Mouse (Mus musculus) embryonic facial prominence, embryonic 12.5 days (tissue): ENCODE measurements around the gene Fam166a. TPM values are rescaled to one million over a fixed set of nuclear protein-coding genes. Genes with fewer than 3 reads are reported as not detected.

Experiments used
- ATAC-seq: fragments of 200-750 bp; cut with Nextera tagmentation; 2 replicates; pipeline ENCODE4 v1.8.0; 2017; ENCODE audit not compliant: insufficient number of reproducible peaks, insufficient read depth, low FRiP score, low TSS enrichment
- H3K27ac ChIP-seq: fragments of 300-500 bp; sonication (generic); 2 replicates; pipeline ENCODE4 v1.5.1; 2016; ENCODE audit warnings: mild to moderate bottlenecking
- H3K27me3 ChIP-seq: fragments of 300-500 bp; sonication (generic); 2 replicates; pipeline ENCODE4 v1.6.1; 2016; ENCODE audit warnings: mild to moderate bottlenecking, moderate library complexity
- H3K36me3 ChIP-seq: fragments of 300-500 bp; sonication (generic); 2 replicates; pipeline ENCODE4 v1.6.1; 2016; ENCODE audit warnings: mild to moderate bottlenecking
- H3K4me1 ChIP-seq: fragments of 300-500 bp; sonication (generic); 2 replicates; pipeline ENCODE4 v1.6.1; 2016
- H3K4me2 ChIP-seq: fragments of 300-500 bp; sonication (generic); replicated peaks from 2 replicates; pipeline ENCODE4 v1.6.1; 2016; ENCODE audit warnings: mild to moderate bottlenecking, moderate library complexity
- H3K4me3 ChIP-seq: fragments of 300-500 bp; sonication (generic); 2 replicates; pipeline ENCODE4 v1.5.1; 2016; ENCODE audit warnings: mild to moderate bottlenecking
- H3K9ac ChIP-seq: fragments of 300-500 bp; sonication (generic); 2 replicates; pipeline ENCODE4 v1.6.1; 2016; ENCODE audit warnings: mild to moderate bottlenecking, moderate library complexity
- H3K9me3 ChIP-seq: fragments of 300-500 bp; sonication (generic); 2 replicates; pipeline ENCODE4 v1.6.1; 2016; ENCODE audit warnings: mild to moderate bottlenecking, moderate library complexity
- WGBS: fragments of 180-500 bp; shearing (Covaris S2); methylation state at CpG from one replicate; pipeline ENCODE4 v1.1.7; 2016; 5-methylcytosine and 5-hydroxymethylcytosine counted together
- polyA plus RNA-seq: library from polyadenylated mRNA; unstranded; fragments of >200 nt; fragmentation: Nextera tagmentation; extraction: Ambion mirVana; gene quantifications from 2 replicates; pipeline ENCODE4 v1.2.1, GENCODE M21; 2016

Gene Fam166a
- polyA plus RNA-seq = 1.1 TPM in 1 of 2 replicates, not detected in the other

GRCm38 (mm10) chr2:25218445-25218844 is at the start of gene Fam166a:
Gene Fam166a (plus strand): TSS chr2:25218745.
- Histone ChIP-seq H3K9me3 (no peaks in the 10 kb centered on the region), H3K4me2 (no peak within 1 kb of the TSS), H3K27ac (no peak within 1 kb of the TSS), H3K36me3 (peaks cover 10% of the 10 kb centered on the region; the same call in 1 of the 2 replicates), H3K9ac (no peak within 1 kb of the TSS), H3K4me1 (peaks cover 4% of the 10 kb centered on the region), H3K4me3 (no peak within 1 kb of the TSS), H3K27me3 (no peaks in the 10 kb centered on the region)
- ATAC-seq = no peak

GRCm38 (mm10) chr2:25169778-25170177 is 48.8 kb upstream of the Fam166a start:
- 18% methylated on average over 5 of the region's 5 CpGs for WGBS
- Histone ChIP-seq H3K4me1 (peaks cover 18% of the 10 kb centered on the region), H3K4me3 (no peak overlapping the region), H3K36me3 (no peaks in the 10 kb centered on the region), H3K27ac (no peak overlapping the region), H3K9me3 (no peaks in the 10 kb centered on the region), H3K27me3 (no peaks in the 10 kb centered on the region), H3K9ac (no peak overlapping the region), H3K4me2 (no peak overlapping the region)
- no peak for ATAC-seq

- Histone ChIP-seq H3K9ac (no peak overlapping the region), H3K4me2 (no peak overlapping the region), H3K27ac (no peak overlapping the region), H3K27me3 (no peaks in the 10 kb centered on the region), H3K9me3 (no peaks in the 10 kb centered on the region), H3K36me3 (no peaks in the 10 kb centered on the region), H3K4me3 (no peak overlapping the region), H3K4me1 (peaks cover 18% of the 10 kb centered on the region)
- 73% methylated on average over 10 of the region's 10 CpGs for WGBS
- no peak for ATAC-seq
Measured at GRCm38 (mm10) chr2:25170326-25171100, 48.0 kb upstream of the Fam166a start.

- 82% methylated on average over 6 of the region's 6 CpGs for WGBS
- peaks cover 18% of the 10 kb centered on the region for H3K4me1 ChIP-seq
- ATAC-seq = no peak
- H3K4me2 ChIP-seq = no peak overlapping the region
- 0 out of 2 replicates have a peak, but pooled peaks cover 4% of the 10 kb centered on the region for H3K27me3 ChIP-seq
- no peak overlapping the region for H3K27ac ChIP-seq
- H3K36me3 ChIP-seq = no peaks in the 10 kb centered on the region
- no peak overlapping the region for H3K9ac ChIP-seq
- H3K4me3 ChIP-seq = no peak overlapping the region
- H3K9me3 ChIP-seq = no peaks in the 10 kb centered on the region
Measured at GRCm38 (mm10) chr2:25171101-25171768, 47.3 kb upstream of the Fam166a start.

GRCm38 (mm10) chr2:25171769-25172153 is 46.8 kb upstream of the Fam166a start:
- 59% methylated on average over 1 of the region's 1 CpGs for WGBS
- Histone ChIP-seq H3K4me3 (no peak overlapping the region), H3K36me3 (no peaks in the 10 kb centered on the region), H3K27ac (no peak overlapping the region), H3K9me3 (no peaks in the 10 kb centered on the region), H3K4me2 (no peak overlapping the region), H3K27me3 (0 out of 2 replicates have a peak, but pooled peaks cover 9% of the 10 kb centered on the region), H3K9ac (no peak overlapping the region), H3K4me1 (peaks cover 23% of the 10 kb centered on the region)
- ATAC-seq = no peak

GRCm38 (mm10) chr2:25172629-25173028 is 45.9 kb upstream of the Fam166a start:
- no peak overlapping the region for H3K4me2 ChIP-seq
- H3K36me3 ChIP-seq = no peaks in the 10 kb centered on the region
- peaks cover 29% of the 10 kb centered on the region for H3K4me1 ChIP-seq
- WGBS = 69% methylated on average over 8 of the region's 8 CpGs
- no peak overlapping the region for H3K4me3 ChIP-seq
- no peak overlapping the region for H3K9ac ChIP-seq
- no peaks in the 10 kb centered on the region for H3K9me3 ChIP-seq
- no peak for ATAC-seq
- H3K27ac ChIP-seq = no peak overlapping the region
- peaks cover 17% of the 10 kb centered on the region; the same call in 1 of the 2 replicates for H3K27me3 ChIP-seq

GRCm38 (mm10) chr2:25173821-25174220 is 44.7 kb upstream of the Fam166a start:
- no peak for ATAC-seq
- Histone ChIP-seq H3K9me3 (no peaks in the 10 kb centered on the region), H3K36me3 (no peaks in the 10 kb centered on the region), H3K27me3 (peaks cover 29% of the 10 kb centered on the region), H3K4me3 (no peak overlapping the region), H3K4me2 (no peak overlapping the region), H3K27ac (no peak overlapping the region), H3K9ac (no peak overlapping the region), H3K4me1 (peaks cover 30% of the 10 kb centered on the region)
- whole genome bisulfite sequencing = 90% methylated on average over 4 of the region's 4 CpGs

GRCm38 (mm10) chr2:25174866-25175689 is 43.5 kb upstream of the Fam166a start:
- no peak overlapping the region for H3K9ac ChIP-seq
- peaks cover 42% of the 10 kb centered on the region for H3K27me3 ChIP-seq
- H3K4me3 ChIP-seq = no peak overlapping the region
- H3K27ac ChIP-seq = no peak overlapping the region
- 52% methylated on average over 7 of the region's 7 CpGs for WGBS
- no peak for ATAC-seq
- H3K4me2 ChIP-seq = no peak overlapping the region
- H3K36me3 ChIP-seq = no peaks in the 10 kb centered on the region
- H3K9me3 ChIP-seq = no peaks in the 10 kb centered on the region
- H3K4me1 ChIP-seq = peaks cover 30% of the 10 kb centered on the region

- H3K9me3 ChIP-seq = no peaks in the 10 kb centered on the region
- 78% methylated on average over 4 of the region's 4 CpGs for WGBS
- H3K36me3 ChIP-seq = no peaks in the 10 kb centered on the region
- H3K4me3 ChIP-seq = no peak overlapping the region
- no peak overlapping the region for H3K9ac ChIP-seq
- H3K27ac ChIP-seq = no peak overlapping the region
- H3K4me2 ChIP-seq = no peak overlapping the region
- peaks cover 35% of the 10 kb centered on the region for H3K4me1 ChIP-seq
- H3K27me3 ChIP-seq = peaks cover 48% of the 10 kb centered on the region
- ATAC-seq = no peak
Measured at GRCm38 (mm10) chr2:25175690-25176078, 42.9 kb upstream of the Fam166a start.

GRCm38 (mm10) chr2:25176573-25176972 is 42.0 kb upstream of the Fam166a start:
- Histone ChIP-seq H3K27me3 (peaks cover 57% of the 10 kb centered on the region), H3K9me3 (no peaks in the 10 kb centered on the region), H3K4me3 (no peak overlapping the region), H3K4me1 (peaks cover 41% of the 10 kb centered on the region), H3K4me2 (no peak overlapping the region), H3K9ac (no peak overlapping the region), H3K36me3 (no peaks in the 10 kb centered on the region), H3K27ac (no peak overlapping the region)
- no peak for ATAC-seq
- WGBS = 47% methylated on average over 6 of the region's 6 CpGs

- peaks cover 62% of the 10 kb centered on the region for H3K27me3 ChIP-seq
- H3K9ac ChIP-seq = no peak overlapping the region
Measured at GRCm38 (mm10) chr2:25177076-25177475, 41.5 kb upstream of the Fam166a start.

More at GRCm38 (mm10) chr2:25177076-25177475, 41.5 kb upstream of the Fam166a start:
- Histone ChIP-seq H3K9me3 (no peaks in the 10 kb centered on the region), H3K4me1 (peaks cover 41% of the 10 kb centered on the region), H3K4me3 (no peak overlapping the region), H3K36me3 (no peaks in the 10 kb centered on the region), H3K27ac (no peak overlapping the region), H3K4me2 (no peak overlapping the region)
- ATAC-seq = no peak
- 39% methylated on average over 4 of the region's 4 CpGs for WGBS
